Mouse (Mus musculus) hindbrain, embryonic 16.5 days (tissue): ENCODE data around the gene Tppp2. TPM values are rescaled to one million over a fixed set of nuclear protein-coding genes. Genes with fewer than 3 reads are reported as not detected.

Experiments used
- ATAC-seq: fragments of 200-750 bp; cut with Nextera tagmentation; 2 replicates; pipeline ENCODE4 v1.8.0; 2017; ENCODE audit warnings: moderate TSS enrichment, moderate library complexity
- H3K27ac ChIP-seq: fragments of 300-500 bp; sonication (generic); 2 replicates; pipeline ENCODE4 v1.5.1; 2014; ENCODE audit warnings: low read depth, mild to moderate bottlenecking, control low read depth, low read length, moderate library complexity
- H3K27me3 ChIP-seq: fragments of 300-500 bp; sonication (generic); replicated peaks from 2 replicates; pipeline ENCODE4 v1.6.1; 2014; ENCODE audit warnings: low read length; ENCODE audit not compliant: control insufficient read depth, insufficient read depth
- H3K36me3 ChIP-seq: fragments of 300-500 bp; sonication (generic); 2 replicates; pipeline ENCODE4 v1.6.1; 2014; ENCODE audit warnings: mild to moderate bottlenecking, low read length, moderate library complexity, mixed read lengths; ENCODE audit not compliant: control insufficient read depth, insufficient read depth
- H3K4me1 ChIP-seq: fragments of 300-500 bp; sonication (generic); 2 replicates; pipeline ENCODE4 v1.6.1; 2014; ENCODE audit warnings: low read depth, low read length; ENCODE audit not compliant: control insufficient read depth, insufficient read depth
- H3K4me2 ChIP-seq: fragments of 300-500 bp; sonication (generic); 2 replicates; pipeline ENCODE4 v1.6.1; 2014; ENCODE audit warnings: mild to moderate bottlenecking, low read length, control low read depth, moderate library complexity
- H3K4me3 ChIP-seq: fragments of 300-500 bp; sonication (generic); 2 replicates; pipeline ENCODE4 v1.5.1; 2014; ENCODE audit warnings: mild to moderate bottlenecking, low read length, control low read depth, moderate library complexity
- H3K9ac ChIP-seq: fragments of 300-500 bp; sonication (generic); 2 replicates; pipeline ENCODE4 v1.6.1; 2014; ENCODE audit warnings: low read depth, mild to moderate bottlenecking, control low read depth, low read length, moderate library complexity
- H3K9me3 ChIP-seq: fragments of 300-500 bp; sonication (generic); 2 replicates; pipeline ENCODE4 v1.6.1; 2014; ENCODE audit warnings: mild to moderate bottlenecking, low read length, moderate library complexity; ENCODE audit not compliant: control insufficient read depth
- WGBS: fragments of 180-500 bp; shearing (Covaris S2); extraction: QIAGEN DNeasy Blood & Tissue Kit; methylation state at CpG from one replicate; pipeline ENCODE4 v1.1.7; 2014; 5-methylcytosine and 5-hydroxymethylcytosine counted together
- polyA plus RNA-seq: library from polyadenylated mRNA; unstranded; fragments of >200 nt; fragmentation: Nextera tagmentation; extraction: Ambion mirVana; gene quantifications from 2 replicates; pipeline ENCODE4 v1.2.1, GENCODE M21; 2015

Tppp2 gene
- polyA plus RNA-seq, 1 experiment from 2014 or later = not detected

- Histone ChIP-seq H3K9me3 (no peaks in the 10 kb centered on the region), H3K9ac (no peak overlapping the region), H3K27me3 (no peaks in the 10 kb centered on the region), H3K4me1 (no peaks in the 10 kb centered on the region), H3K4me3 (no peak overlapping the region), H3K27ac (no peak overlapping the region), H3K4me2 (no peak overlapping the region), H3K36me3 (peaks cover 10% of the 10 kb centered on the region; the same call in 1 of the 2 replicates)
- ATAC-seq = peak; percentile 22
- WGBS = 93% methylated on average over 9 of the region's 9 CpGs
Measured at GRCm38 (mm10) chr14:51903782-51904181, 14.4 kb upstream of the Tppp2 start.

GRCm38 (mm10) chr14:51904706-51905105 is 13.5 kb upstream of the Tppp2 start:
- H3K4me2 ChIP-seq = no peak overlapping the region
- no peaks in the 10 kb centered on the region for H3K4me1 ChIP-seq
- H3K9me3 ChIP-seq = no peaks in the 10 kb centered on the region
- no peak overlapping the region for H3K27ac ChIP-seq
- no peaks in the 10 kb centered on the region for H3K27me3 ChIP-seq
- no peak for ATAC-seq
- peaks cover 10% of the 10 kb centered on the region; the same call in 1 of the 2 replicates for H3K36me3 ChIP-seq
- no peak overlapping the region for H3K9ac ChIP-seq
- no peak overlapping the region for H3K4me3 ChIP-seq
- WGBS = 71% methylated on average over 7 of the region's 7 CpGs

GRCm38 (mm10) chr14:51906102-51906501 is 12.1 kb upstream of the Tppp2 start:
- H3K36me3 ChIP-seq = peaks cover 12% of the 10 kb centered on the region; the same call in 1 of the 2 replicates
- no peak overlapping the region for H3K4me3 ChIP-seq
- ATAC-seq = no peak
- H3K27me3 ChIP-seq = no peaks in the 10 kb centered on the region
- H3K9me3 ChIP-seq = no peaks in the 10 kb centered on the region
- H3K27ac ChIP-seq = no peak overlapping the region
- no peaks in the 10 kb centered on the region for H3K4me1 ChIP-seq
- H3K9ac ChIP-seq = no peak overlapping the region
- H3K4me2 ChIP-seq = no peak overlapping the region
- 96% methylated on average over 11 of the region's 11 CpGs for WGBS

- no peak for ATAC-seq
- 68% methylated on average over 10 of the region's 10 CpGs for WGBS
- Histone ChIP-seq H3K27me3 (no peaks in the 10 kb centered on the region), H3K4me3 (peak overlapping the region; percentile 71), H3K9me3 (no peaks in the 10 kb centered on the region), H3K27ac (no peak overlapping the region), H3K4me2 (peak overlapping the region; percentile 99), H3K9ac (peak overlapping the region; percentile 2), H3K36me3 (peaks cover 12% of the 10 kb centered on the region; the same call in 1 of the 2 replicates), H3K4me1 (peaks cover 10% of the 10 kb centered on the region)
Measured at GRCm38 (mm10) chr14:51911301-51911700, 6.9 kb upstream of the Tppp2 start.

GRCm38 (mm10) chr14:51912391-51913061 is 5.7 kb upstream of the Tppp2 start:
- Histone ChIP-seq H3K9me3 (no peaks in the 10 kb centered on the region), H3K36me3 (peaks cover 9% of the 10 kb centered on the region; the same call in 1 of the 2 replicates), H3K4me3 (peak overlapping the region; percentile 71), H3K27me3 (no peaks in the 10 kb centered on the region), H3K4me2 (peak overlapping the region; percentile 99), H3K27ac (peak overlapping the region; percentile 86), H3K9ac (peak overlapping the region; percentile 85), H3K4me1 (peaks cover 10% of the 10 kb centered on the region)
- 5% methylated on average over 14 of the region's 14 CpGs for WGBS
- ATAC-seq = peak; percentile 10

- WGBS = 1% methylated on average over 57 of the region's 58 CpGs
- peaks cover 5% of the 10 kb centered on the region; the same call in 1 of the 2 replicates for H3K36me3 ChIP-seq
- peaks cover 10% of the 10 kb centered on the region for H3K4me1 ChIP-seq
- H3K27me3 ChIP-seq = no peaks in the 10 kb centered on the region
- peak overlapping the region; percentile 85 for H3K9ac ChIP-seq
- peak; percentile 81 for ATAC-seq
- H3K4me2 ChIP-seq = peak overlapping the region; percentile 99
- no peaks in the 10 kb centered on the region for H3K9me3 ChIP-seq
- H3K4me3 ChIP-seq = peak overlapping the region; percentile 71
- peak overlapping the region; percentile 86 for H3K27ac ChIP-seq
Measured at GRCm38 (mm10) chr14:51913062-51913959, 4.9 kb upstream of the Tppp2 start.

- peak within 1 kb of the TSS; percentile 85 for H3K9ac ChIP-seq
- peak within 1 kb of the TSS; percentile 71 for H3K4me3 ChIP-seq
- H3K9me3 ChIP-seq = no peaks in the 10 kb centered on the region
- under 1% methylated on average over 20 of the region's 23 CpGs for WGBS
- H3K36me3 ChIP-seq = 0 out of 2 replicates have a peak, but pooled peaks cover 2% of the 10 kb centered on the region
- peaks cover 10% of the 10 kb centered on the region for H3K4me1 ChIP-seq
- no peaks in the 10 kb centered on the region for H3K27me3 ChIP-seq
- H3K4me2 ChIP-seq = peak within 1 kb of the TSS; percentile 99
- ATAC-seq = peak; percentile 82
- H3K27ac ChIP-seq = peak within 1 kb of the TSS; percentile 86
Measured at GRCm38 (mm10) chr14:51913960-51914762, 4.1 kb upstream of the Tppp2 start, which contains the start of gene Ndrg2. Ndrg2 (minus strand) TSS chr14:51914158.

GRCm38 (mm10) chr14:51915030-51915429 is 3.2 kb upstream of the Tppp2 start:
- Histone ChIP-seq H3K27ac (peak overlapping the region; percentile 86), H3K9me3 (no peaks in the 10 kb centered on the region), H3K4me1 (peaks cover 10% of the 10 kb centered on the region), H3K4me3 (no peak overlapping the region), H3K27me3 (no peaks in the 10 kb centered on the region), H3K4me2 (no peak overlapping the region), H3K9ac (no peak overlapping the region), H3K36me3 (no peaks in the 10 kb centered on the region)
- ATAC-seq = no peak
- WGBS = 34% methylated on average over 3 of the region's 3 CpGs
